Mouse (Mus musculus) MEL-GATA-1-ER (cell line): ENCODE data around the gene Spef2.

ENCODE experiments used
- DNase-seq: peaks from one replicate; pipeline ENCODE4 v3.0.0-alpha.2; 2012; ENCODE audit warnings: low read depth; ENCODE audit errors: extremely low read depth

Spef2 gene

DNA sequence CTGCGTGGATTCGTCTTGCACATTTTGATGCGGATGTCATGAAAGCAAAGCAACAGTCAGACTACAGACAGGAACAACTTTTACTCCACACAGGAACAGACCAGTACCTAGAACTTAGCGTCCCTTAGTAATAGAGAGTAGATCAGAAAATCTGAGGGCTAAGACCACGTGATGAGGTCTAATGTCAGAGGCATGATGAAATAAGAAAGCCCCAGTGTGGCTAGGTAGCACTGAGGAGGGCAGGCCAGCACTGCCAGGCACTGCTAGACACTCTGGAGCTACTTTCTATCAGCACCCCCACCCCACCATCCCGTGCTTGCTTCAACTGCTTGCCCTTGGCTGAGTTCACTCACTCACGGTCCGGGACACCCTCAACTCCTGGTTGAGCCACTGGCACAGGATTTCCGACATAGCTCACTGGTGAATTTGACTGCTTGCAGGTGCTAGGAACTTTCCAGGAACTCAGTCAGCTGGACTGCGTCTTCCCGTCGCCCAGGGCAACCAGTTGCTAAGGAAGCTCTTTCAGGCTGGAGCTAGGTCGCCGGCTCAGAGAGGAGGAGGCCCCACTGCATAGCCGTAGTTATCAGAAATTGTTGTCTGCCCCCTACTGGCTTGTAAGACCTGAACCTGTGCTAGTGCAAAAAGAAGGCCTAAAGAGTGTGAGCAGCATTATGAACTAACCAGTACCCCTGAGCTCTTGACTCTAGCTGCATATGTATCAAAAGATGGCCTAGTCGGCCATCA lies at the start of gene Spef2:
Gene Spef2, minus strand, starts transcription at position 510 of the 744 bp plus-strand sequence.
- DNase-seq: peak; percentile 31

DNA sequence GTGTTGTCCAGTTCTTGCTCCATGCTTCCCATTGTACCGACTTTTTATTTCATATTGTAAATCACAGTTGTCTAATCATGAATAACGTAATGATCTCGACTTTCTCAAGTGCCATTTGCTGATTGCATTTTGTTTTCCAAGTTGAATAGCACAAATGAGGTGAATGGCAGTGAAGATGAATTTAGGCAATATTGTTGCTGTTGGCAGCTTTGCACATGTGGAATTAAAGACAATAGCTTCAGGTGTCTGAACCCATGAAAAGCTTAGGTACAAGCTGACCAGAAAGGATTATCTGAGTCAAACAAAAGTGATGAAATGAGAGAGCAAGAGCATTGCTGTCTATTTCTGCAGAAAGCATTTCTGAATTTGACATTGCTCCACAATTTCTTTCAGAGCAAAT lies 45.5 kb upstream of the Spef2 start:
- DNase-seq: no peak

GRCm38 (mm10) chr15:9788245-9789030 lies 39.8 kb upstream of the Spef2 start:
- no peak for DNase-seq

GRCm38 (mm10) chr15:9774222-9775142 lies 25.8 kb upstream of the Spef2 start:
- peak; percentile 68 for DNase-seq

- DNase-seq: no peak
These were observed 19.7 kb upstream of the Spef2 start for GRCm38 (mm10) chr15:9768184-9768918.

DNA sequence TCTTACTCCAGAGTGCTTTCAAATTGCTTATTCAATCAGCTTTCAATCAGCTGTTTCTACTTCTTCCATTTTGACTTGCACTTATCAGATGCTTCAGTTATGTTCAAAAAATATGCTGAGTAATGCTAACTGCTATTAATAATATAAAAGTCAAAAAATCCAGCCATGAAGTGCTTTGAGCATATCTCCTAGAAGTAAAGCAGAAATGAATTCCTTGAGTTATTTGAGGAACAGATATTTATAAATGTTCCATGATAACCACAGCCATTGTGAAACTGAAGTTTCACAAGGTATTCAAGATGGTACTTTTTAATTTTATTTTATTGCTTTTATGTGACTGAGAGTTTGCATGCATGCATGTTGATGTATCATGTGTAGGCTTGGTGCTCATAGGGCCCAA lies 18.4 kb upstream of the Spef2 start:
- DNase-seq: no peak

DNA sequence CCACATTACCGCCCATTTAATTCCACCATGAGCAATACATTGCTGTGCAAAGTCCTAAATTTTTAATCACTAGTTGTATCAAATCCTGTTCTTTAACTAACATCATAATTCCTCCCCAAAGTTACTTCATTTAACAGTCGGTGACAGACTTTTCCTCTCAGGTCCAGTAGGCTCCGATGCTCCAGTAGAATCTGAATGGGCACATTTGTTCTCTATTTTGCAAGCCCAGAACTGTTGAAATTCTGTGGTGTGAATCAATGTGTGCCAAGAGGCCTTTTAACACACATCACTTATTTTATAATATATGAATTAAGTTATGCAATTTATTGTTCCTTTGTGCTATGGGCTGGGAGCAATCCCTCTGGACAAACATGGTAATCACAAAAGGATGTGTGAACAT lies 2.3 kb upstream of the Spef2 start:
- no peak for DNase-seq

DNA sequence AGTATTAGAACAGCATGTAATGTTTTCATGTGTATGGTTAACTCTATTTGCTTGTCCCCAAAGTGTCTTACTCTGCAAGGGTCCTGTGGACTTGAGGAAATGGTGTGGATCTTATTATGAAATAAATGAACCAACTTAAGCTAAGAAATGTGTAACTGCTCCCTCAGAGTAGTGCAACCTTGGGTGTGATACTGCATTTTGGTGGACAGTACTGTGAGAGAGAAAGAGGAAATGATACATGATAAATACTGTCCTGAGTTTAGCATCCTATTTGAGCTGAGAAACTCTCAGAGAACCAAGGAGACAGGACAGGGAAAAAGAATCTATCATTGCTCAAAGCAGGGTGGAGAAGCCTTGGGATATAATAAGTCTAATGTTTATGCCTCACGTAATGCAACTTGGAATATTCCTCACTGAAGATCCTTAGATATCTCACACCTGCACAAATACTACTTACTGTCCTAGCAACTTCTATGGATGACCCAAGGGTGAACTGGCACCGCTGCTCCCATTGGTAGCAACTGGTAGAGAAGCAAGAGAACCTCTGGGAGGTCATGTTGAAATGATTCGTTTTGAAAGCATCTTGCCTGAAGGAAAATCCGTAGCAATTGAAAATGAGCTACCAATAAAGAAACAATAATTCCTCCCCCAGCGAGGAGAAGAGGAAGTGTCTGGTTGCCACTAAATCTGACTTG lies 1.1 kb downstream of the Spef2 start:
- DNase-seq: no peak

DNA sequence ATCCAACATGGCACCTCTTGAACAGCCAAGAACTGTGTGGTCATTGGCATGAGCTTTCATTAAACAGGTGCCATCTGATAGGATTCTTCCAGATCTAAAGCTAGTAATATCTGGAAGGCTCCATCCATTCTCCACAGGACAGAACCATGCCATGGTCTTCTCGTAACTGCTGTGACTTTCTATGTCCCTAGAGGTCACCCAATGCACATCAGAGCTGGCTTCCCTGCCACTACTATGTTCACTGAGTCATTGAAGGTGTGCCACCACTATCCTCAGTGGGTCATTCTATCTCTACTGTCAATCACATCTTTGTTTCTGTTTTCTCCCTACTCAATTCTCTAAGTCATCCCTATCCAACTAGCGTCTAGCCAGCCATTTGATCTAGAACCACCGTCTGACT lies 6.5 kb downstream of the Spef2 start:
- no peak for DNase-seq

GRCm38 (mm10) chr15:9714574-9715458 lies 33.9 kb downstream of the Spef2 start:
- DNase-seq: peak; percentile 98

- no peak for DNase-seq
These were observed 35.0 kb downstream of the Spef2 start for GRCm38 (mm10) chr15:9713707-9714106.

DNA sequence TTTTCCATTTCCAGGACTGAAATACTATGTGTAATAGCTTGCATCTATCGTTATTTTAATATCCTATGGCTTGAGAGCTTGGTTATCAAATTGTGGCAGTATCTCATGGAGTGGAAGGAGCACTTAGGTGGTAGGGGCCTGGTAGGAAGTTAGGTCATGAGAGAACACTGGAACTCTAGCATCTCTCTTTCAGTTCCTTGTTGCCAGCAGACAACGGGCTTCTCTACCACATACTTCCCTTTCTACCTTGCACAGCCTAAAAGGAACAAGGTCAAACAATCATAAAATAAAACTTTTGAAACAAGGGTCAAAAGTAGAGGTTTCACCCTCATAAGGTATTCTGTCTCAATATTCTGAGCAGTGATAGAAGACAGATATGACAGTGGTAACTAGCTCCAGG lies 38.3 kb downstream of the Spef2 start:
- DNase-seq: peak; percentile 41

DNA sequence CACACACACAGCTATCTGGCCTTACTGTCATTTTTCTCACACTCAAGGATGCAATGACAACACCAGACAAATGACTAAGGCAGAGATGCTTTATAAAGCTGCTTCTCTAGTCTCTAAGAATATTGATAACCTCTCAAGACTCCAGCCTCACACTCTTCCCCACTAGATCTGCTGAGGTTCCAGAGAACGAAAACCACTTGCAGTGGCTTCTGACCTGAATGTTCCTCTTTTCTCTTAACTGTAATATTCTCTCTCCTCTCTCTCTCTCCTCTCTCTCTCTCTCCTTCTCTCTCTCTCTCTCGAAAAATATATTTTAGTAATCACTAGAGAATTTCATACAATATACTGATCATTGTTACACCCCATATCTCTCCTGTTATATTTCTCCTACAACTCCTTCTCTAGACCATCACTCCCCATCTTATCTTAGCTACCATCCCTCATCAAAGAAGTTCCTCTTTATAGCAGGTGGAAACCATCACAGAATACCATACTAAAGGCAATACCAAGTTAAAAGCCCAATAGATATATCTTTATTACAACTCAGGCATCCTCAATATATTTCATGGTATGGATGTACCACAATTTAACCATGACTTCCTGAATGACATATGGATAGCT lies 42.7 kb downstream of the Spef2 start:
- peak; percentile 76 for DNase-seq

DNA sequence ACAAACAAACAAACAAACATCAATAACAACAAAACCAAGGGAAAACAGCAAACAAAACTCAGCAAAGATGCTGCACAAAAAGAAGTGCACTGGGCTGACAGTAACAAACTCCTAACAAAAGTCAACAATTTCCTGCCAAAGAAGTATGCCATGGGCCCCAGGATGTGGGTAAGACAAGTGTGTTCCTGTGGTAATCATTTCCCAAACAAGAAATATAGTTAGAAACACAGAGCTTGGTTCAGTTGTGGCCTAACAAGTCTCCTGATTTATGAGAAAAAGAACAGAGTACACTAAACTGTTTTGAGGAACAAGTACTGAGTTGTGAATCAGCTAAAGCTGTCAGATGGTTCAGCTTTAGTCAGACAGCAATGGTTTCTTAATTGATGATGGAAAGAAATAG lies 46.8 kb downstream of the Spef2 start:
- DNase-seq: no peak

DNA sequence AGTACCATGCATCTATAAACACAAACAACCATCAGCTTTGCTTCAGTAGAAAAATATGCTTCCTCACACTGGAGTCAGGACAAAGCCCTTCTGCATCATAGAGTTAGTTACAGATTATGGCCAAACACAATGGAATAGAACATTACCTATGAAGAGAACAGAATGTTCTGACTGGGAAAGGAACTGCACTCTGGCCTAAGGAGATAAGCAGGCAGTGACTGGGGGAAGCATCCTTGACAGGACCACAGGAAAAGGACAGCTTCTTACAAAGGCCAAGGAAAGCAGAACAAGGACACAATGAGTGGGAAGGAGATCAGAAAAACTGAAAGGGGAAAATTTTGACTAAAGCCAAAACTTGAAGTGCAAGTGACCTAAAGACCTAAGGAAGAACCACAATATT lies 56.9 kb downstream of the Spef2 start:
- peak; percentile 50 for DNase-seq

- no peak for DNase-seq
These were observed 57.8 kb downstream of the Spef2 start for GRCm38 (mm10) chr15:9690845-9691244.

GRCm38 (mm10) chr15:9690436-9690835 lies 58.2 kb downstream of the Spef2 start:
- DNase-seq: no peak

DNA sequence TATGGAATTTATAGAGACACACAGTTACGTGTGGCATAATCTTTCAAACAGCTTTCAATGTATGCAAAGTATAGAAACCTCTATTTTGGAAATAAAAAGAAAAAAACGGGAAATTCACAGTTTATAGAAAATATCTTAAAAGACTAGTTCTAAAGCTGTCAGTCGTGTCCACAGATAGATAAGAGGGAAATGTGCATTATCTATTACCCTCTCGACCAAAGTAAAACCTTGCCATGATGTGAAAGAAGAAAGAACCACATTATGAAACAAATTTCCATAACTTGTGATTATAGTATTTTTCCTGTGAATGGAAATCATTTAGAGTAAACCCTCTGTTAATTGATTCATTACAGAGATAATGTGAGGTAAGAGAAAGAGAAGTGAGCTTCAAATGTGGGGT lies 65.2 kb downstream of the Spef2 start:
- peak; percentile 27 for DNase-seq
